Mouse (Mus musculus) neural tube, embryonic 15.5 days (tissue): ENCODE results near the gene Pla2g4b. TPM values are rescaled to one million over a fixed set of nuclear protein-coding genes. Genes with fewer than 3 reads are reported as not detected.

Source experiments
- ATAC-seq: fragments of 200-750 bp; cut with Nextera tagmentation; 2 replicates; pipeline ENCODE4 v1.8.0; 2017; ENCODE audit warnings: mild to moderate bottlenecking, moderate TSS enrichment, moderate library complexity; ENCODE audit not compliant: low FRiP score
- H3K27ac ChIP-seq: fragments of 300-500 bp; sonication (generic); replicated peaks from 2 replicates; pipeline ENCODE4 v1.5.1; 2015; ENCODE audit warnings: mild to moderate bottlenecking, inconsistent platforms
- H3K27me3 ChIP-seq: fragments of 300-500 bp; sonication (generic); replicated peaks from 2 replicates; pipeline ENCODE4 v1.6.1; 2015; ENCODE audit warnings: inconsistent platforms
- H3K36me3 ChIP-seq: fragments of 300-500 bp; sonication (generic); 2 replicates; pipeline ENCODE4 v1.6.1; 2015; ENCODE audit warnings: inconsistent platforms
- H3K4me1 ChIP-seq: fragments of 300-500 bp; sonication (generic); 2 replicates; pipeline ENCODE4 v1.6.1; 2015; ENCODE audit warnings: inconsistent platforms
- H3K4me2 ChIP-seq: fragments of 300-500 bp; sonication (generic); 2 replicates; pipeline ENCODE4 v1.6.1; 2015; ENCODE audit warnings: inconsistent platforms, mild to moderate bottlenecking, moderate library complexity
- H3K4me3 ChIP-seq: fragments of 300-500 bp; sonication (generic); replicated peaks from 2 replicates; pipeline ENCODE4 v1.5.1; 2015; ENCODE audit warnings: mild to moderate bottlenecking, inconsistent platforms
- H3K9ac ChIP-seq: fragments of 300-500 bp; sonication (generic); replicated peaks from 2 replicates; pipeline ENCODE4 v1.6.1; 2015; ENCODE audit warnings: mild to moderate bottlenecking, inconsistent platforms
- H3K9me3 ChIP-seq: fragments of 300-500 bp; sonication (generic); replicated peaks from 2 replicates; pipeline ENCODE4 v1.6.1; 2016; ENCODE audit warnings: inconsistent platforms
- WGBS: fragments of 180-500 bp; shearing (Covaris S2); methylation state at CpG from one replicate; pipeline ENCODE4 v1.1.7; 2015; ENCODE audit warnings: mixed read lengths; 5-methylcytosine and 5-hydroxymethylcytosine counted together
- polyA plus RNA-seq: library from polyadenylated mRNA; unstranded; fragments of >200 nt; fragmentation: Nextera tagmentation; extraction: Ambion mirVana; gene quantifications from 2 replicates; pipeline ENCODE4 v1.2.1, GENCODE M21; 2015

The Pla2g4b gene
- polyA plus RNA-seq, 1 experiment from 2014 or later = 2.8 TPM

GRCm38 (mm10) chr2:120048173-120048572 is 15.0 kb downstream of the Pla2g4b start:
- Histone ChIP-seq H3K27me3 (no peaks in the 10 kb centered on the region), H3K4me3 (no peak overlapping the region), H3K36me3 (no peaks in the 10 kb centered on the region), H3K4me1 (no peaks in the 10 kb centered on the region), H3K9me3 (no peaks in the 10 kb centered on the region), H3K9ac (no peak overlapping the region), H3K4me2 (no peak overlapping the region), H3K27ac (no peak overlapping the region)
- WGBS = 82% methylated on average over 9 of the region's 9 CpGs
- ATAC-seq = no peak

DNA sequence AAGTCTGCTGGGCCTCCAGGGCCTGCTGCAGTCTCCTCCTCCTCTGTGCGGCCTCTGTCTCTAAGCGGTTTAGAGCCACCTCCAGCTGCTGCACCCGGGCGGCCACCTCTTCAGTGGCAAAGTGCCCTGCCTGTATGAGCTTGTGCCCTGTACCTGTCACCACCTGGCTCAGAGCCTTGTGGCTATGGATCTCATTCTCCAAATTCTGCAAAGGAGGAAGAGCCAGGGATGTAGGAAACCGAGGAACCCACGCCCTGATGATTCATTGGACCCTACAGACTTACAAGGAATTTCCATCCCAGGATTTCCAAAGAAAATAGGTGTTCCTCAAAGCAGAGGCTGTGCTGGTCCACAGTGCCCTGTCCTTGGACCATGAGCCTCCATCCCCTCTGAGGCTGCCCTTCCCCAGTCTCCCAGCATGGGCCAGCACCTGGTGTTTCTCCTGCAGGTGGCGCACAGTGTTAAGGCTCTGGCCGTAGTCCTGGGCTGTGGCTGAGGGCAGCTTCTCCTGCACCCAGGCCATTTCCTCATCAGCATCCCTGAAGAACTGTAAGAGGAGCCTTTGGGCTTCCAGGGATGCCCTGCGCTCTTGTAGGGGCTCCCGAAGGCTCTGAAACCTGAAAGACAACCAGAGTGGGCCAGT is 16.5 kb downstream of the Pla2g4b start:
- H3K9ac ChIP-seq = no peak overlapping the region
- H3K9me3 ChIP-seq = no peaks in the 10 kb centered on the region
- H3K36me3 ChIP-seq = no peaks in the 10 kb centered on the region
- 65% methylated on average over 10 of the region's 10 CpGs for WGBS
- no peak overlapping the region for H3K4me2 ChIP-seq
- no peak for ATAC-seq
- no peaks in the 10 kb centered on the region for H3K4me1 ChIP-seq
- H3K4me3 ChIP-seq = no peak overlapping the region
- no peaks in the 10 kb centered on the region for H3K27me3 ChIP-seq
- no peak overlapping the region for H3K27ac ChIP-seq

GRCm38 (mm10) chr2:120051405-120051804 is 18.2 kb downstream of the Pla2g4b start:
- Histone ChIP-seq H3K9me3 (no peaks in the 10 kb centered on the region), H3K9ac (no peak overlapping the region), H3K4me2 (no peak overlapping the region), H3K27me3 (no peaks in the 10 kb centered on the region), H3K36me3 (no peaks in the 10 kb centered on the region), H3K4me3 (no peak overlapping the region), H3K27ac (no peak overlapping the region), H3K4me1 (no peaks in the 10 kb centered on the region)
- 55% methylated on average over 6 of the region's 6 CpGs for whole genome bisulfite sequencing
- ATAC-seq = no peak

DNA sequence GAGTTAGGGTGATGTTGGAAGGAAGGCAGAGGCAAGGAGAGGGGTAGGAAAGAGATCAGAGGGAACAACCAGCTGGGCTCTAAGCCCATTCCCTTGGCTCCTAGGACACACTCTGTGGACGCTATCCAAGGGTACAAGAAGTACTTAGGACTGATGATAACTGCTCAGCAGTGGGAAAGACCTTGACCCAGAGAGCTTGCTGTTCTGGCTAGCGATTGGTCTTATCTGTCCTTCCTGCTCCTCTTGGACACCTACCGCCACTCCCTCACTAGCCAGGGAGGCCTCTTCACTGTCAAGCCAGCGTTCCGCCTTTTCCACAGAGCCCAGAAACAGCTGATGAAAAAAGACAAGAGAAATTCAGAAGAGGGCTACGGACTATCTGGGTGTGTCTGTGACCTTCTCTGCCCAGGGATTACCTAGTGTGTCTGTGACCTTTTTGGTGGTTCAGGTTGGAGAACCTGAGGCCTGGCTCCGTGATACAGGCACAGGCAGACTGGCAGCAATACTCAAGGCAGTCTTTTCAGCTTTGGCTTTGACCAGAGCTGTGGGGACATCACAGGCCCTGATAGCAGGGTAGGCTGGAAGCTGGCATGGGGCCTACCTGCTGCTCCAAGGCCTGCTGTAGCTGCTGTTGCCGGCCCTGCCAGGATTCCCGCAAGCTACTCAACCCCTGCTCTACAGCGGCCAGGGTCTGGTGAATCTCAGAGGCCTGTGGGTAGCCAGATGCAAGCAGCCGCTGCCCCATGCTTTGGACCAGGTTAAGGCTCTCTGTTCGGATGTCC is 21.7 kb downstream of the Pla2g4b start:
- Histone ChIP-seq H3K27ac (no peak overlapping the region), H3K4me3 (no peak overlapping the region), H3K4me1 (no peaks in the 10 kb centered on the region), H3K36me3 (no peaks in the 10 kb centered on the region), H3K9me3 (no peaks in the 10 kb centered on the region), H3K4me2 (no peak overlapping the region), H3K9ac (no peak overlapping the region), H3K27me3 (no peaks in the 10 kb centered on the region)
- no peak for ATAC-seq
- 90% methylated on average over 12 of the region's 12 CpGs for WGBS

- Histone ChIP-seq H3K4me2 (no peak overlapping the region), H3K27ac (no peak overlapping the region), H3K4me3 (no peak overlapping the region), H3K9ac (no peak overlapping the region), H3K9me3 (no peaks in the 10 kb centered on the region), H3K36me3 (no peaks in the 10 kb centered on the region), H3K4me1 (no peaks in the 10 kb centered on the region), H3K27me3 (no peaks in the 10 kb centered on the region)
- WGBS = 89% methylated on average over 10 of the region's 10 CpGs
- ATAC-seq = no peak
Observed at GRCm38 (mm10) chr2:120055923-120056322, 22.7 kb downstream of the Pla2g4b start.

DNA sequence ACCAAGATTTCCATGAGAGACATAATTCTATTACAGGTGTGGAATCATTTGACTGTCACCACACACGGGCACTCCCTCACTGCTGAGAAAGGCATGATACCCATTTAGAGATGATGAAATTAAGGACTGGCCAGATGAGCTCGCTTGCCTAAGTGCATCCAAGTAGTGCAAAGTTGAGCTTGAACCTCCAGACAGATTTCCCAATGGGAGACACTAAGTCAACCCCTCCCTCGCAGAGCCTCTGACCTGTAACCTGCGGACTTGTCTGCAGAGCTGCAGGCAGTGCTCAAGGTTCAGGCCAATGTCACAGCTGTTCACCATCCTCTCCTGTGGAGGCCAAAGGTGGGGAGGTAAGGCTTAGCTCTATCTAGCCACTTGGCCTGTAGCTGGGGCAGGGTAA is 25.6 kb downstream of the Pla2g4b start:
- H3K27ac ChIP-seq = no peak overlapping the region
- no peak overlapping the region for H3K4me2 ChIP-seq
- H3K9ac ChIP-seq = no peak overlapping the region
- no peak for ATAC-seq
- no peak overlapping the region for H3K4me3 ChIP-seq
- no peaks in the 10 kb centered on the region for H3K27me3 ChIP-seq
- no peaks in the 10 kb centered on the region for H3K36me3 ChIP-seq
- no peaks in the 10 kb centered on the region for H3K9me3 ChIP-seq
- 84% methylated on average over 4 of the region's 4 CpGs for WGBS
- no peaks in the 10 kb centered on the region for H3K4me1 ChIP-seq

DNA sequence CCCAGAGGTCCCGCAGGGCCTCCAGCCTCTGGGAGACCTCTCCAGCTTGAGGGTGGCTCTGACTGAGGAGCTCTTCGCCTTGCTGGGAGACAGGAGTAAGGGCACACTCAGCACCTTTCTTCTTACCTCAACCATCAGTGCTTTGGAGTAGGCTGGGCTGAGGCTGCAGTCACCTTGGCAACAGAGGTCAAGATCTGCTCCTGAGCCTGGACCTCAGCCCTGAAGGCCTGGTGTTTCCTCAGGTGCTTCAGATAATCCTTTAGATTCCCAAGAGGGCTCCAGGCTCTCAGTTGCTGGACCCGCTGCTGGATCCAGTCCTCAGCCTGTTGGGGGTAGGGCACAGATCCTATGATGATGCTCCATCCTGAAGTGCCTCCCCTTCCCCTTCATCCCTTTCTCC is 26.2 kb downstream of the Pla2g4b start:
- no peak overlapping the region for H3K27ac ChIP-seq
- no peak overlapping the region for H3K9ac ChIP-seq
- no peak overlapping the region for H3K4me2 ChIP-seq
- 85% methylated on average over 3 of the region's 3 CpGs for WGBS
- no peaks in the 10 kb centered on the region for H3K36me3 ChIP-seq
- no peaks in the 10 kb centered on the region for H3K9me3 ChIP-seq
- no peak overlapping the region for H3K4me3 ChIP-seq
- no peak for ATAC-seq
- no peaks in the 10 kb centered on the region for H3K27me3 ChIP-seq
- no peaks in the 10 kb centered on the region for H3K4me1 ChIP-seq

GRCm38 (mm10) chr2:120060190-120060589 is 27.0 kb downstream of the Pla2g4b start:
- no peak overlapping the region for H3K4me2 ChIP-seq
- no peaks in the 10 kb centered on the region for H3K27me3 ChIP-seq
- H3K9ac ChIP-seq = no peak overlapping the region
- no peak overlapping the region for H3K4me3 ChIP-seq
- no peak overlapping the region for H3K27ac ChIP-seq
- no peaks in the 10 kb centered on the region for H3K9me3 ChIP-seq
- no peak for ATAC-seq
- H3K36me3 ChIP-seq = no peaks in the 10 kb centered on the region
- WGBS = 69% methylated on average over 6 of the region's 6 CpGs
- no peaks in the 10 kb centered on the region for H3K4me1 ChIP-seq

DNA sequence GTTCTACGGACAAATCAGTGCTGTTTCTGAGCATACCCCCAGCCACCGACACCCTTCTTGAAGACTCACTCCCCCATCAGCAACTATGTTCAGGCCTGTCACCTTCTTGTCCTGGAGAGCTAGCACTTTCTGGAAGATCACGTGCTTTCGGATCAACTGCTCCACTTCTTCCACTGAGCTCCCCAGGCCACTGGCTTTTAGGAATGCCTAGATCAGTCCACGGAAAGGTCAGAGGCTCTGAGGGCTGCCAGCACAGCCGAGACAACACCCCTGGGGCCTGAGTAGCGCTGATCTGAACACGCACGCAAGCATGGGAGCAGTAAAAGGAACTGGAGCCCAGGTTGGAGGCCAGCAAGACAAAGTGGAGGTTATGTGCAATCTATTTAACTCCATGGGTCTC is 27.4 kb downstream of the Pla2g4b start:
- no peaks in the 10 kb centered on the region for H3K27me3 ChIP-seq
- H3K4me2 ChIP-seq = no peak overlapping the region
- no peaks in the 10 kb centered on the region for H3K36me3 ChIP-seq
- no peak overlapping the region for H3K9ac ChIP-seq
- no peaks in the 10 kb centered on the region for H3K4me1 ChIP-seq
- H3K9me3 ChIP-seq = no peaks in the 10 kb centered on the region
- 75% methylated on average over 9 of the region's 9 CpGs for WGBS
- ATAC-seq = no peak
- H3K4me3 ChIP-seq = no peak overlapping the region
- H3K27ac ChIP-seq = no peak overlapping the region

DNA sequence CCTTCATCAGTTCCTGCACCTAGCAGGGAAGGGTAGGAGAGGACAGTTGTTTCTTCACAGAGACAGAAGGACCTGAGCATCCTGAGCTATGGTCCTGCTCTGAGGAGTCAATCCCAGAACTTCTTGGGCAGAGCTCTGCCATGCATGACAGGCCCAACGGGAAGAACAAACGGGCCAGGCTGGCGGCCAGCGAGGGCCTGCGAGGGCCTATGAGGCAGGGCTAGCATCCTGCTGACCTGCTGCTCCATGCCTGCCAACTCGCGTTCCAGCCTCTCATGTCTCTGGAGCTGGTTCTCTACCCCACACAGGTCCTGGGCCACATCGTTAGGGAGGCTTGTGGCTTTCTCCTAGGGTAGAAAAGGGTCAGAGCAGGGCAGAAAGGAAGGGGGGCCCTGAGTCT is 29.0 kb downstream of the Pla2g4b start:
- Histone ChIP-seq H3K4me3 (no peak overlapping the region), H3K9me3 (no peaks in the 10 kb centered on the region), H3K9ac (no peak overlapping the region), H3K27me3 (no peaks in the 10 kb centered on the region), H3K36me3 (no peaks in the 10 kb centered on the region), H3K4me2 (no peak overlapping the region), H3K4me1 (no peaks in the 10 kb centered on the region), H3K27ac (no peak overlapping the region)
- no peak for ATAC-seq
- WGBS = 89% methylated on average over 8 of the region's 8 CpGs

GRCm38 (mm10) chr2:120064639-120065038 is 31.4 kb downstream of the Pla2g4b start:
- Histone ChIP-seq H3K4me2 (no peak overlapping the region), H3K27me3 (no peaks in the 10 kb centered on the region), H3K36me3 (no peaks in the 10 kb centered on the region), H3K9me3 (no peaks in the 10 kb centered on the region), H3K4me1 (peaks cover 7% of the 10 kb centered on the region; the same call in 1 of the 2 replicates), H3K9ac (no peak overlapping the region), H3K4me3 (no peak overlapping the region), H3K27ac (no peak overlapping the region)
- ATAC-seq = no peak
- WGBS = 89% methylated on average over 6 of the region's 6 CpGs

GRCm38 (mm10) chr2:120065243-120065642 is 32.0 kb downstream of the Pla2g4b start:
- no peak for ATAC-seq
- H3K9ac ChIP-seq = no peak overlapping the region
- WGBS = 89% methylated on average over 10 of the region's 10 CpGs
- peaks cover 7% of the 10 kb centered on the region; the same call in 1 of the 2 replicates for H3K4me1 ChIP-seq
- H3K27ac ChIP-seq = no peak overlapping the region
- no peaks in the 10 kb centered on the region for H3K27me3 ChIP-seq
- H3K4me3 ChIP-seq = no peak overlapping the region
- no peak overlapping the region for H3K4me2 ChIP-seq
- no peaks in the 10 kb centered on the region for H3K36me3 ChIP-seq
- H3K9me3 ChIP-seq = no peaks in the 10 kb centered on the region
